10 mouse cellular contexts compared by ENCODE assay signal in the genomic region with DNA sequence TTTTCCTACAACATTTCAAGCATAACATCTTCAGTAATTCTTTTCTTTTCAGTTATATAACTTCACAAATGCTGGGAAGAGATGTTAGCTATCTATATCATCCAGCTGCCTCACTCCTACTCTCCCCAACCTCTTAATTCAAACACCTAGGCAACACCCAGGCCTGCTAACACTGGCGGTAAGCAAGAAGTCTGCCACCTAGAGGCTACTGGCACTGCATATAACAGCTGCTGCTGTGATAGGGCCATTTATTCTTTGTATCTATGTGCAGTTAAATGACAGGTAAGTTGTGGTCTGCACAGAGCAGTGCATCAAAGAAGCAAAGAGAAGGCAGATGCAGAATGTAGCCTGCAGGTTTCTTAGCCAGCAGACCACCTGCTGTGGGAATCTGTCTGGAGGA. TPM values are rescaled to one million over a fixed set of nuclear protein-coding genes. Genes with fewer than 3 reads are reported as not detected.
DNase-seq lines count a peak whose midpoint lies in the region.
"Had no signal": no experiment of that assay in that cellular context is flagged by ENCODE, and none has a peak within 500 bp of the region (broad histone marks: within the 10 kb centered on the region; RNA-seq: fewer than 3 reads in every experiment).

No protein-coding gene starts in this region.

- DNase-seq in embryo, embryonic 10 days (ENCODE audit: low spot score): peak; percentile 39
- no peak for DNase-seq in embryo, embryonic 9.5 days (ENCODE audit: extremely low spot score)
- peak; percentile 30 to 48 for DNase-seq in left cerebral cortex, postnatal 14 days (ENCODE audit: low spot score in 2 of 2)
- no peak for DNase-seq in left cerebral cortex, adult 18-20 months (ENCODE audit: low spot score in 2 of 2)
- peak; percentile 7 for DNase-seq in MEL-GATA-1-ER (ENCODE audit: extremely low read depth, low read depth)
- DNase-seq in naive thymus-derived CD4-positive, alpha-beta T cell, adult 2 months (ENCODE audit: low read depth): peak; percentile 14
- DNase-seq in layer of hippocampus, postnatal 14 days (ENCODE audit: low spot score in 2 of 2): no peak
- DNase-seq in forebrain, embryonic 10.5 days (ENCODE audit: extremely low spot score, low spot score): no peak

- H3K4me1 ChIP-seq in forebrain, embryonic 10.5 days: no peaks in the 10 kb centered on the region

- H3K27ac ChIP-seq in forebrain, embryonic 10.5 days: no peak overlapping the region

- no peaks in the 10 kb centered on the region for H3K9me3 ChIP-seq in forebrain, embryonic 10.5 days

- no peak overlapping the region for H3K4me3 ChIP-seq in forebrain, embryonic 10.5 days

- intact Hi-C loops in left cerebral cortex, postnatal 14 days (cut with DNase I): no loop called here

- H3K27me3 ChIP-seq in forebrain, embryonic 10.5 days (ENCODE audit: poor library complexity, severe bottlenecking): no peaks in the 10 kb centered on the region

- WGBS in forebrain, embryonic 10.5 days: 58% methylated on average over 1 of the region's 1 CpGs

- peaks cover 94% of the 10 kb centered on the region for H3K36me3 ChIP-seq in forebrain, embryonic 10.5 days (replicated peaks)

RNA-seq across cellular contexts. Expression of gene Elp1, which starts 10.8 kb away (rescaled TPM):
- 10 to 100 TPM; 70.2 to 74.4 TPM for total RNA-seq in left cerebral cortex, postnatal 14 days (2021)
- total RNA-seq in left cerebral cortex, adult 18-20 months (2021): 10 to 100 TPM; 62.6 to 66.6 TPM
- total RNA-seq in layer of hippocampus, postnatal 14 days (2021): 10 to 100 TPM; 63.0 to 63.6 TPM
- polyA plus RNA-seq in forebrain, embryonic 10.5 days (2016; fragmentation: Nextera tagmentation; extraction: Ambion mirVana): 94.5 and 96.6 TPM in 2 replicates

RNA-seq across cellular contexts. Expression of gene Fam206a, which starts 10.8 kb away (rescaled TPM):
- total RNA-seq in left cerebral cortex, postnatal 14 days (2021): 10 to 100 TPM; 21.4 to 22.7 TPM
- total RNA-seq in left cerebral cortex, adult 18-20 months (2021): 10 to 100 TPM; 17.0 to 17.4 TPM
- 10 to 100 TPM; 17.6 to 19.1 TPM for total RNA-seq in layer of hippocampus, postnatal 14 days (2021)
- polyA plus RNA-seq in forebrain, embryonic 10.5 days (2016; fragmentation: Nextera tagmentation; extraction: Ambion mirVana): 25.9 and 27.7 TPM in 2 replicates

RNA-seq across cellular contexts. Expression of gene Actl7a, which starts 48.2 kb away (rescaled TPM):
- total RNA-seq in left cerebral cortex, postnatal 14 days (2021): not detected
- total RNA-seq in left cerebral cortex, adult 18-20 months (2021): not detected
- total RNA-seq in layer of hippocampus, postnatal 14 days (2021): not detected
- polyA plus RNA-seq in forebrain, embryonic 10.5 days (2016; fragmentation: Nextera tagmentation; extraction: Ambion mirVana): not detected in 2 replicates
- total RNA-seq: megakaryocyte, adult 5-6 weeks had no signal
- polyA plus RNA-seq: large intestine, adult 2 months had no signal

RNA-seq across cellular contexts. Expression of gene Actl7b, which starts 50.1 kb away (rescaled TPM):
- total RNA-seq in left cerebral cortex, postnatal 14 days (2021): under 1 TPM in 1 of 2 experiments, not detected in 1; 0.24 TPM
- total RNA-seq in left cerebral cortex, adult 18-20 months (2021): under 1 TPM in 1 of 2 experiments, not detected in 1; 0.40 TPM
- under 1 TPM in 1 of 2 experiments, not detected in 1; 0.26 TPM for total RNA-seq in layer of hippocampus, postnatal 14 days (2021)
- polyA plus RNA-seq in forebrain, embryonic 10.5 days (2016; fragmentation: Nextera tagmentation; extraction: Ambion mirVana): 0.14 TPM in 1 of 2 replicates, not detected in the other
- polyA plus RNA-seq: large intestine, adult 2 months had no signal

RNA-seq across cellular contexts. Expression of gene Gm26657, which starts 51.5 kb away (rescaled TPM):
- total RNA-seq in left cerebral cortex, postnatal 14 days (2021): not detected
- total RNA-seq in left cerebral cortex, adult 18-20 months (2021): not detected
- total RNA-seq in layer of hippocampus, postnatal 14 days (2021): not detected
- not detected in 2 replicates for polyA plus RNA-seq in forebrain, embryonic 10.5 days (2016; fragmentation: Nextera tagmentation; extraction: Ambion mirVana)
- total RNA-seq: megakaryocyte, adult 5-6 weeks had no signal
- polyA plus RNA-seq: large intestine, adult 2 months had no signal

Comparison
In these comparisons a context has a peak if more than half of its experiments do, and no peak if none do; other contexts are left out.
1. DNase-seq: peak in embryo, embryonic 10 days (single experiment), left cerebral cortex, postnatal 14 days (2 of 2), MEL-GATA-1-ER (single experiment) and naive thymus-derived CD4-positive, alpha-beta T cell, adult 2 months (single experiment); none in embryo, embryonic 9.5 days (single experiment), left cerebral cortex, adult 18-20 months (0 of 2), layer of hippocampus, postnatal 14 days (0 of 2) and forebrain, embryonic 10.5 days (single experiment).